Mouse (Mus musculus): ENCODE data around the gene Prkg1.

- no peak for TF ChIP-seq GATA1 (IDR thresholded peaks at IDR 0.05; ENCODE audit: borderline replicate concordance, low read length)
- no peak for TF ChIP-seq FLI1 (IDR thresholded peaks at IDR 0.05; ENCODE audit: low read length)
These were observed 863.8 kb downstream of the Prkg1 start for GRCm38 (mm10) chr19:30901025-30901424.
